Mouse (Mus musculus): ENCODE results near the gene Krt42.
"Not testable (repeated sequence)": the region's sequence is repeated elsewhere in the genome, so short reads cannot be mapped to it uniquely, and the experiment has no call there.

Gene Krt42

DNA sequence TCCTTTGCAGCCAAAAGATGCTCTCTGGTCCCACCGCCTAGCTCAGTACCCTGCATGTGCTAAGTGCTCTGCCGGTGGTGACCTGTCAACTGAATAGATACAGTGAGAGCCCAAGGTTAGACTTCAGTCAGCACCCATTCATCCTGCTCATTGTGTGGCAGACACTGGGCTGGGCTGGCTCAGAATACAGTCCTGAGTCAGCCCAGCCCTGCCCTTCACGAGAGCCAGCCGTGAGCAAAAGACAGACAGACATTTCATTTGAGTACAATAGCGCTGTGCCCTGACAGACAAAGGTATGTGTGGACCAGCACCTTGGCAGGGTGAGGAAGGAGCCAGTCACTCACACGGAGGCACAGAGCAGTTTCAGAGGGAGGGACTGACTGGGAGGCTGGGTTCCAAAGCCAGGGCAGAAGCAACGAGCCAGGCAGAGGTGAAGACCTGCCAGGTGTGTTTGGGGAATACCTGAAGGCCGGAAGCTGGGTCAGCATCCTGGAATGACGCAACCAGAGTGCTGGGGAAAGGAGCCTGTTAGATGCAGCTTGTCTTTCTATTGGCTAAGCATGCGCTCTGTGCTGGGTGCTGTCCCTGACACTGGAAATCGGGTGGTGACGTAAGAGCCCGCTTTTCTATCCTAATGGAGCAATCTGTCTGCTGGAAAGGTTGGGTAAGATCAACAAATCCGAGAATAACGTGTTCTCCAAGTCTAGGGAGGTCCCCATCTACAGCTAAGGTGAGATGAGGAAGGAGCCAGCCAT is 8.2 kb upstream of the Krt42 start:
- no peak for DNase-seq

DNA sequence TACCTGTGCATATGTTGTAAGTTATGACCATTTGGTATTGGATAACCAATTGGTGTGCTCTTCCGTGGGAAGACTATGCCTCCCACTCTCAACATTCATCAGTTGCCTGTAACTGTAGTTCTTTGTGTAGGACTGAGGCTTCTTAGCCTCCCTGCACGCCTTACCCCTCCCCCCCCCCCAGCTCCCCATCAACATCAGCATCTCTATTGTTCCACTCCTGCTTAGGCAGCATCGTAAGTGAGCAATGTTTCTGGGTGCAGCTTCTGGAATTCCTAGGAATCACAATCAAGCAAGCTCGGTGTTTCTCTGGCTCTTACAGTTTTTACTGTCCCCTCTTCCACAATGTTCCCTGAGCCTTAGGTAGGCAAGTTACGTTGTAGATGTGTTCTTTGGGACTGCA is 5.8 kb upstream of the Krt42 start:
- no peak for DNase-seq

DNA sequence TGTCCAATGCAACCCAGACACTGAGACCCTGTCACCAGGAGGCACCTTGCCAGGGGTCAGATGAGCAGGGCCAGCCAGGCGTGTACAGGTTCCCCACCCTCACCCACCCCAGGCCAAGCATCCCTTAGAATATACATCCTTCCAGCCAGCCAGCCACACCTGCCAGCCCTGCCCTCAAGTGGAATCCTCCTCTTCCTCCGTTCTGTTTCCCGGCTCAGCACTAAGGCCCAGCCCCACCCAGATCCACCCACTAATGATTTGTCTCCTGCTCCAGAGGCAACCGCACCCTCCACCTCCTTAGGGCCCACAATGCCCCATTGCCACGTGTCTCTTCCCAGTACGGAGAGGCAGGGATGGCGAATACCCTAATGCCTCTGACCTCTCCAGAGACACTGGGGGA is 5.0 kb upstream of the Krt42 start:
- no peak for DNase-seq

DNA sequence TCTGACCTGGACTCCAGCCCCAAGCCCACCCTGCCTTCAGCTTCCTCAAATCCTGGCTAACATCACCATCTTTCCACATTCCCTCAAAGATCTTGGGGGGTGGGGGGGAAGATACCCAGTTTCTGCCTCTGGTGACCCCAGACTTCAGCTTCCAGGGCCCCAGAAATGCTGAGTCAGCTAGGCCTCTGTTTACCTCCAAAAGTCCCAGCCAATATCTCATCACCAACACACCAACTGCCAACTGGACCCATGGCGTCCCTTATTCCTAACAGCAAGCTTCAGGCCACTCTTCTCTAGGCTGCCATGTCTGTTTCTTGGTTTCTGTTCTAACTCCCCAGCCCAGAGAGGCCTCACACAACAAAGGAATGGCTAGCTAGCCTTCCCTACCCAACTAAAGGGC is 2.2 kb upstream of the Krt42 start:
- no peak for DNase-seq

DNA sequence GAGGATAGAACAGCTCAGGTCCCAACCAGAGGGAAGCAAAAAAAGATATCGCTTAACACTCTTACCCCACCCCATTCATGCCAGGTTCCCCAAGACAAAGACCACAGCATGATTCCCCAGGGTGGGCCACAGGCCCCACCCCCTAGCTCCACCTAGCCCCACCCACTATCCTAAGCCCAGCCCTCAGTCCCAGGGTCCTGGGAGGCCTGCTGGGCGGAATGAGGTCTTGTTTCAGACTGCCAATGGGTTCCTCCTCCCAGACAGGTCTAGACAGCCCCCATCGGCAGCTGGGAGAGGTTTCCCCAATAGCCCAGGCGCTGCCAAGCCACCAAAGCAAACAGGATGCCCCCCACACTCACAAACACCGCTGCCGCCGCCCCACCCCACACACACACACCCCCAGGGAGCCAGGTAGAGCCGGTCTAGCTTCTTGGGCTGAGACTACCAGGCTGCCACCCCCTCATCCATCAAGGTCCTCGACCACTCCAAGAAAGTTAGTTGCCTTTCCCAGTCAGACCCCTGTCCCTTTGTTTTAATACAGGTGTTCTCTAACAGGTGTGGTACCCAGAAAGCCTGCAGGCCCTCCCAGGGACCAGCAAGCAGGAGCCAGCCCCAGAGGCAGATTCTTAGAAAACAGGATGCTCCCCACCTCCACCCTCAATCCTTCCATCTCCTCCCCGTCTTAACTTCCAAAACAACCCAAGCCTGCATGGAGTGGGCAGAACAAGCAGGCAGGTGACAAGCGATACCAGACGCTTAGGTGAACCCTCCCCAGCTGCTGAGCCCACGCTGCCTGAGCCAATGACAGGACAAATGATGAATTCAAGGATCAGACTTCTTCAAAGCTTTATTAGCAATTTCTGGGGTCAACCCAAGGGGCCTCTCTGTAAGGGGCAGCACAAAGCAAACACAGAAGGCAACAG is 7.4 kb downstream of the Krt42 start:
- DNase-seq = no peak

DNA sequence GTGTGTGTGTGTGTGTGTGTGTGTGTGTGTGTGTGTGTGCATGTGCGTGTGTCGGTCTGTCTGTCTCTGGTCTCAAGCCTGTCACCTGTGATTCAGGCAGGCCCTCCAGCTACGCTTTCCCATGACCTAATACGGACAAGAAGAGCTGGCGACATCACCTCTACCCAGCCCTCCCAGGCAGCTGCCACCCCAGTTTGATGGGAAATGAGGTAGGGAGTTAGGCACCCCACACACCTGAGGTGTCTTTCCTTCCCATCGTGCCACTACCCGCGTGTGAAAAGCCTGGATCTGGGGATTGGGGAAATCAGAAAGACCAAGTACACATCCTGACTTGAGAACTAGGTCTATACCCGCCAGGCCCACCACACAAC is 8.5 kb downstream of the Krt42 start:
- no peak for DNase-seq

DNA sequence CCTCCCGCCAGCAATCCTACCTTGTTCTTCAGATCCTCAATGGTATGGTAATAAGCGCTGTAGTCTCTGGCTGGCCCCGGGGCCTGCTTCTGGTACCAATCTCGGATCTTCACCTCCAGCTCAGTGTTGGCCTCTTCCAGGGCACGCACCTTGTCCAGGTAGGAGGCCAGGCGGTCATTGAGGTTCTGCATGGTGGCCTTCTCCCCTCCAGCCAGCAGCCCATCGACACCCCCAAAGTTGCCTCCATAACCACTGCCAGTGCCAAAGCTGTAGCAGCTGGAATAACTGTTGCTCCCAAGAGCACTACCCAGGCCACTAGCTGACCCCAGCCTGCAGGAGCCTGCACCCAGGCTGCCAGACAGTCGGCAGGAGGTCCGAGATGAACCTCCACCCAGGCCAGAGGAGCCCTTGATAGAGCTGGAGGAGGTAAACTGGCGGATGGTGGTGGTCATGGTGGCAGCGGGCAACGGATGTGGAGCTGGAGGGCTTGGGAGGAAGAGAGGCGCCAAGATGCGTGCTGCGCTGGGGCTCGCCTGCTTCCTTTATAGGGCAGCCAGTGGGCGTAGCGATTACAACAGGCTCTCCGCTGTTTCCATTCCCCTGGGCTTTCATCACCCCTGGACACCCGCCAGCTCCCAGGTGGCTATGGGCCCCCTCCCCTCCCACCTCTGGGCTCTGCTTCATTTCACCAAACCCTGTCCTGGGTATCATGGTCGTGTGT is 9.0 kb downstream of the Krt42 start, which contains the start of gene Krt17:
Krt17 (minus strand) TSS at position 516 of the 721 bp plus-strand sequence.
- no peak for DNase-seq

DNA sequence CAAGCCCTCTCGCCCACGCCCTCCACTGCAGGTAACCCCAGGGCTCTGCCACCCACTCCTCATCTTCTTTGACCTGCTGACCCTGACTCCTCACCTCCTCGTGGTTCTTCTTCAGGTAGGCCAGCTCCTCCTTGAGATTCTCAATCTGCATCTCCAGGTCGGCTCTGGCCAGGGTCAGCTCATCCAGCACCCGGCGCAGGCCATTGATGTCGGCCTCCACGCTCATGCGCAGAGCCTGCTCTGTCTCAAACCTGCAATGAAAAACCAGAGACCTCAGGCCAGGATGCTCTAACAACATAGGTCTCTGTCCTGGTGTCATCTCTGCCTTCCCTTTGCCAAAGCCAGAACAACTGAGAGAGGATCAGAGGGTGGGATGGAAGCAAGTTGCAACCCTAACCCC is 10.6 kb downstream of the Krt42 start:
- no peak for DNase-seq

DNA sequence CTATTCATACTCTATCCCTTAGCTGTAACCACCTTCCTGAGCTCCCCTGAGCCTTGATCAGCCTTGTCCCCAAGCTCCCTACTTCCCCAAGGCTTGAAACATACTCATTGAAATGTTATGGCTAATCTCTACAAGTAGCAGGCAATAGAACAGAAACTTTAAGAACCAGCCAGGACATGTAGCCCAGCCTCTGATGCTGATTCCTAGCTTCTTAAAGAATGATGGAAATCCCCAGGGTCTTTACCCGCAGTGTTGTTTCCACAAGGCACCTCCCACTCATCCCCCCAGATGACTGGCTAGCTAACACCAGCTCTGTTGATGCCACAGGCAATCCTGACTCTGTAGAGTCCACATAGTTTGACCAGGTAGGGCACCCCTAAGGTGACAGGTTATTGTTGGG is 11.7 kb downstream of the Krt42 start:
- no peak for DNase-seq

DNA sequence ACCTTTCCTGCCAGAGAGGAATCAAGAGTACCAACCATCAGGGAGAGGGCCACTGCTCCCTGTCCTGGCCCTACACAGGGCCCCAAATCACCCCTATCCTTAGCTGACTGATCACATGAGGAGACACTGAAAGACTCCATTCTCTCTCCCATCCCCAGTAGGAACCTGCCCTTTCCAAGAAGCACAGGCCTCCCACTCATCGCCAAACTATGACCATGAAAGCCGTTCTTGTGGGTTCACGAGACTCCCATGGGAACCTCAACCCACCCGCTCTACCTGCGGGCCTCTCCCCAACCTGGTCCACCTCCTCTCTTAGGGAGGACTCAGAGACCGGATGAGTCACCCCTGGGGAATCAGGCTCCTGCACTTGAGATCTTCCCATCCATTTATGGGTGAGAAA is 14.2 kb downstream of the Krt42 start:
- DNase-seq = no peak

DNA sequence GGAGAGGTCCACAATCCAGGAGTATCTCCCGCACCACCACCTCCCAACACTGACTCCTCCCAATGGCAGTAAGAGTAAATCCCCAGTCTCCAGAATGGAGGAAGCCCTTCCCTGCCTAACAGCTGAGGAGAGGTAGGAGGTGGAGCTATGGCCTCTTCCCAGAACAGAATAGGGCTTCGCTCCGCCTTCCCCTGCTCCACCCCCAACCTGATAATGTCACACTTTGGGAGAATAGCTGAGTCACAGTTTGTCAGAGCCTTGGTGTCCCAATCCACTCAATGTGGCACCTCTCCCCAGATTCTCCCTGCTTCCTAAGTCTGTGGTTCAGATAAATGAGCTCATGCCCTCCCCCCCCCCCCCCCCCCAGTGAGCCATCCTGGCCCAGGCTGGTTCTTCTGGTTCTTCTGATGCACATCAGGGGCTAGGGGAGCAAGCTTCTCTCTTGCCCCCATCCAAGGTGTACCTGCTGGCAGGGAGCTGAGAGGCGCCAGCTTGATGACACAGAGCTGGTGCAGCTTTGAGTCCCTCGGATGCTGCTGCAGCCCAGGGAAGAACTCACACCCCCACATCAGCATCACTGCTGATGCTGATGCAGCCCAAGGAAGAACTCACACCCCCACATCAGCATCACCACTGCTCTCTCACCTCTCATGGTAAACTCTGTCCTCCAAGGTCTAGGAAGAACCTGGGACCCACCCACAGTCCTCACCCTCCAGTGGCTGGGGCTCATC is 15.1 kb downstream of the Krt42 start:
- no peak for DNase-seq

DNA sequence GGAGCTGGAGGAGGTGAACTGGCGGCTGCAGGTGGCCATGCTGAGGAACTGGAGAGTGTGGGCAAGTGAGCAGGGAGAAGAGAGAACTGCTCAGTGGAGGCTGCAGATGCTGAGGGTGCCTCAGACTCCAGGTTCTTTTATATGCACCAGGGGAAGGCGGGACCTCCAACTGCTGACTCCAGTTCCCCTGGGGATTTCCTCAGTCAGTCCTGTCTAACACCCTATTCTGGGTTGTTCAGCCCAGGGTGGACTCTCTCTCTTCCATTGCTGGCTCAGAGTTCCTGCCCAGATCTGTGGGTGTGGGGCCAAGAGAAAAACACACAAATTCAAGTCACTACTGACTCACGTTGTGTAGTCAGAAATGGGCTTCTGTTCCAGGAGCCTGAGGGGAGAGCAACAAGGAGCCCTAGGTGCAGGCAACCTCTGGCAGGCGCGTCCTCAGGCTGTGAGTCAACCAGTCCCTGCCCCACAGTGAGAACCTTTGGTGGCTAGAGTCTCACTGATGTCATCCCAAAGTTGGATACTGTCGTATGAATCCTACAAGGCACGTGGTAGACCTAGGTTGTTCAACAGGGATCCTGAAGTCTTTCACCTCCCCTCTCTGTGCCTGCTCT is 20.7 kb downstream of the Krt42 start, which contains the start of gene Krt16:
Krt16 (minus strand) TSS at position 51 of the 614 bp plus-strand sequence.
- no peak for DNase-seq

DNA sequence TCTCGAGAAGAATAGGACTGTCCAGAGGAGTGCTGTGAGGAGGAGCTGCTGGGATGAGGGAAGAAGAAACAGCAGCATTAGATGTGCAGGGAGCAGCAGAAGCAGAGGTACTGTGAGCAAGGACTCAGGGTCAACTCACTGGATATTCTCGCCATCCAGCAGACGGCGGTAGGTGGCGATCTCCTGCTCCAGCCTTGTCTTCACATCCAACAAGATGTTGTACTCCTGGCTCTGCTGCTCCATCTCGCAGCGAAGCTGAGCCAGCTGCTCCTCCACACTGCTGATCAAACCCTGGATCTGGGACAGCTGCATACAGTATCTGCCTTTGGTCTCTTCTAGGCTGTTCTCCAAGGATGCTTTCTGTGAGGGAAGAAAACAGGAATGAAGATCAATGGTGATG is 23.2 kb downstream of the Krt42 start:
- not testable (repeated sequence) for DNase-seq

DNA sequence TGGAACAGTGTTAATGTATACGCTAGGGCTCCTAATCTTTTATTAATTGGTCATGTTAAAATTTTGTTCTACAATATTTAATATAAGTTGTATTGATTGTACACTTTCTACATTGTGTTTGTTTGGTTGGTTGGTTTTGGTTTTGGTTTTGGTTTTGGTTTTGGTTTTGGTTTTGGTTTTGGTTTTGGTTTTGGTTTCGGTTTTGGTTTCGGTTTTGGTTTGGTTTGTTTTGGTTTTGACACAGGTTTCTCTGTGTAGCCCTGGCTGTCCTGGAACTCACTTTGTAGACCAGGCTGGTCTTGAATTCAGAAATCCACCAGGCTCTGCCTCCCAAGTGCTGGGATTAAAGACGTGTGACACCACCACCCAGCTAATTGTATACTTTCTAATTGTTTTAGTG is 29.4 kb downstream of the Krt42 start:
- DNase-seq = not testable (repeated sequence)

DNA sequence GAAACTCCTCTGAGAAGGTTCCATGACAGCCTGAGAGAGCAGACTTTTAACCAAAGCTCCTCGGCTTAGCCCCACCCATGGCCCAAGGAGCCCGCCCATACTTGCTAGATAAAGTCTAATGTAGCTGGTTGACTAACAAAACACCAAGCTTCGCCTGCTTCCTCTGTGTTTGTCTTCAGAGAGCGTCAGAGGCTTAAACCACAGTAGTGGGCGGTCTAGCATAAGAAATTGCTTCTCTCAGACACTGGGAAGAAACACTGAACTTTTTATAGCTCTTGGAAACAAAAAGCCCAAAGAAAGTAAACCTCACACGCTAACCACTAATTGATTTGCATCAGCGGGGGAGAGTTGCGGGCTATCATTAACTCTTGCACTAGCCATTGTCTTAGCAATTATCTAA is 47.9 kb downstream of the Krt42 start:
- DNase-seq = no peak

DNA sequence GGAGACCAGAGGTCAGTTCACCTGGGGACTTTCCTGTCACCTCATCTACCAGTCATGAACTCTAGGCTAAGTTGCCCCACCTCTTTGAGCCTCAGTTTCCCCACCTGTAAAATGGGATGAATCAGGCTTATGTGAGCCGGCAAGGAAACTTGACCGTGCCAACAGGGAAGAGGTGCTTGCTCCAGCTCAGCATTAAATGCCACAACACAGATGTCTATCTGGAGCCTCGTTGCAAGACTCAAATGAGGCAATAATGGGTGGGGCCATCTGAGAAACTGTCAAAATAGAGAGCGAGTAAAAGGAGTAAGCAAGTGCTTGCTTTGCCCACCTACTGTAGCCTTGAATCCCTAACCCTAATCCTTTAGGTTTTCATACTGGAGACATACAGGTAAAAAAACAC is 50.4 kb downstream of the Krt42 start:
- DNase-seq = no peak
